Mouse (Mus musculus) midbrain, embryonic 14.5 days (tissue): ENCODE results near the gene Vrk1. TPM values are rescaled to one million over a fixed set of nuclear protein-coding genes. Genes with fewer than 3 reads are reported as not detected.

Experiments
- ATAC-seq: fragments of 200-750 bp; cut with Nextera tagmentation; 2 replicates; pipeline ENCODE4 v1.8.0; 2017; ENCODE audit warnings: moderate number of reproducible peaks, moderate library complexity; ENCODE audit not compliant: low FRiP score, low TSS enrichment
- DNase-seq: peaks from one replicate; pipeline ENCODE4 v3.0.0-alpha.2; 2015
- H3K27ac ChIP-seq: fragments of 300-500 bp; sonication (generic); replicated peaks from 2 replicates; pipeline ENCODE4 v1.5.1; 2014; ENCODE audit warnings: mild to moderate bottlenecking, low read depth, low read length, moderate library complexity
- H3K27me3 ChIP-seq: fragments of 300-500 bp; sonication (generic); 2 replicates; pipeline ENCODE4 v1.6.1; 2014; ENCODE audit warnings: low read length, control low read depth, mixed read lengths; ENCODE audit not compliant: control insufficient read depth, insufficient read depth
- H3K36me3 ChIP-seq: fragments of 300-500 bp; sonication (generic); 2 replicates; pipeline ENCODE4 v1.6.1; 2014; ENCODE audit warnings: low read length, control low read depth; ENCODE audit not compliant: control insufficient read depth, insufficient read depth
- H3K4me1 ChIP-seq: fragments of 300-500 bp; sonication (generic); 2 replicates; pipeline ENCODE4 v1.6.1; 2014; ENCODE audit warnings: mild to moderate bottlenecking, antibody characterized with exemption, low read length, control low read depth; ENCODE audit not compliant: control insufficient read depth, insufficient read depth
- H3K4me2 ChIP-seq: fragments of 300-500 bp; sonication (generic); 2 replicates; pipeline ENCODE4 v1.6.1; 2014; ENCODE audit warnings: mild to moderate bottlenecking, low read length, moderate library complexity
- H3K4me3 ChIP-seq: fragments of 300-500 bp; sonication (generic); replicated peaks from 2 replicates; pipeline ENCODE4 v1.5.1; 2014; ENCODE audit warnings: low read depth, low read length
- H3K9ac ChIP-seq: fragments of 300-500 bp; sonication (generic); replicated peaks from 2 replicates; pipeline ENCODE4 v1.6.1; 2014; ENCODE audit warnings: mild to moderate bottlenecking, low read length, moderate library complexity
- H3K9me3 ChIP-seq: fragments of 300-500 bp; sonication (generic); 2 replicates; pipeline ENCODE4 v1.6.1; 2016; ENCODE audit warnings: low read length, control low read depth, mixed read lengths; ENCODE audit not compliant: control insufficient read depth
- WGBS: fragments of 180-500 bp; shearing (Covaris S2); extraction: QIAGEN DNeasy Blood & Tissue Kit; methylation state at CpG from one replicate; pipeline ENCODE4 v1.1.7; 2014; 5-methylcytosine and 5-hydroxymethylcytosine counted together
- polyA plus RNA-seq: library from polyadenylated mRNA; unstranded; fragments of >200 nt; fragmentation: Nextera tagmentation; extraction: Ambion mirVana; gene quantifications from 2 replicates; pipeline ENCODE4 v1.2.1, GENCODE M21; 2014

The Vrk1 gene
- polyA plus RNA-seq, 1 experiment from 2014 or later, result 42.3 TPM

DNA sequence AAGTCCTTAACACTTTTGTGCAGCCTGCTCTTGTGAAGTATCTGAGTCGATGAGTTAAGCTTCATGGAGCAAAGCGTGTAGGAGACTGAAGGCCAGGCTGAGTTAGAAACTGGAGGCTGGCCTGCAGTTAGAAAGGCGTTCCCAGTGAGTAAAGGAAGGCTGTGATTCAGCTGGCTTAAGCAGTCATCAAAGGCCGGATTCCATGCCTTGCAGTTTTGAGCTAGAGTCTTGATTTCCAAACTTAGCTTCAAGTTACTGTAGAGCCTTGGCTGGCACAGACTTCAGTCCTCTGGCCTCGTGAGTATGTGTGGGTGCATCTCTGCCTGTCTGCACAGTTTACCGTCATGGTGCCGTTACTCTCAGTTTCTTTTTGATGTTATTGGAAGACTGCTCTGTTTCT is 42.2 kb downstream of the Vrk1 start:
- Histone ChIP-seq H3K27me3 (no peaks in the 10 kb centered on the region), H3K9me3 (no peaks in the 10 kb centered on the region), H3K9ac (no peak overlapping the region), H3K36me3 (no peaks in the 10 kb centered on the region), H3K4me2 (no peak overlapping the region), H3K4me1 (no peaks in the 10 kb centered on the region), H3K27ac (no peak overlapping the region), H3K4me3 (no peak overlapping the region)
- no peak for ATAC-seq
- no peak for DNase-seq
- 84% methylated on average over 7 of the region's 7 CpGs for WGBS

GRCm38 (mm10) chr12:106055799-106056198 is 45.8 kb downstream of the Vrk1 start:
- Histone ChIP-seq H3K27me3 (no peaks in the 10 kb centered on the region), H3K27ac (no peak overlapping the region), H3K4me1 (no peaks in the 10 kb centered on the region), H3K36me3 (0 out of 2 replicates have a peak, but pooled peaks cover 6% of the 10 kb centered on the region), H3K4me2 (no peak overlapping the region), H3K9me3 (no peaks in the 10 kb centered on the region), H3K9ac (no peak overlapping the region), H3K4me3 (no peak overlapping the region)
- ATAC-seq, result 0 out of 2 replicates have a peak, but pooled peaks have one; percentile 31
- peak; percentile 93 for DNase-seq
- WGBS, result 48% methylated on average over 6 of the region's 6 CpGs

GRCm38 (mm10) chr12:106059873-106060573 is 50.0 kb downstream of the Vrk1 start:
- Histone ChIP-seq H3K27ac (no peak overlapping the region), H3K9ac (no peak overlapping the region), H3K27me3 (no peaks in the 10 kb centered on the region), H3K4me1 (no peaks in the 10 kb centered on the region), H3K9me3 (no peaks in the 10 kb centered on the region), H3K4me3 (no peak overlapping the region), H3K4me2 (no peak overlapping the region), H3K36me3 (0 out of 2 replicates have a peak, but pooled peaks cover 14% of the 10 kb centered on the region)
- DNase-seq (no peak), ATAC-seq (no peak)
- WGBS, result 72% methylated on average over 12 of the region's 12 CpGs

DNA sequence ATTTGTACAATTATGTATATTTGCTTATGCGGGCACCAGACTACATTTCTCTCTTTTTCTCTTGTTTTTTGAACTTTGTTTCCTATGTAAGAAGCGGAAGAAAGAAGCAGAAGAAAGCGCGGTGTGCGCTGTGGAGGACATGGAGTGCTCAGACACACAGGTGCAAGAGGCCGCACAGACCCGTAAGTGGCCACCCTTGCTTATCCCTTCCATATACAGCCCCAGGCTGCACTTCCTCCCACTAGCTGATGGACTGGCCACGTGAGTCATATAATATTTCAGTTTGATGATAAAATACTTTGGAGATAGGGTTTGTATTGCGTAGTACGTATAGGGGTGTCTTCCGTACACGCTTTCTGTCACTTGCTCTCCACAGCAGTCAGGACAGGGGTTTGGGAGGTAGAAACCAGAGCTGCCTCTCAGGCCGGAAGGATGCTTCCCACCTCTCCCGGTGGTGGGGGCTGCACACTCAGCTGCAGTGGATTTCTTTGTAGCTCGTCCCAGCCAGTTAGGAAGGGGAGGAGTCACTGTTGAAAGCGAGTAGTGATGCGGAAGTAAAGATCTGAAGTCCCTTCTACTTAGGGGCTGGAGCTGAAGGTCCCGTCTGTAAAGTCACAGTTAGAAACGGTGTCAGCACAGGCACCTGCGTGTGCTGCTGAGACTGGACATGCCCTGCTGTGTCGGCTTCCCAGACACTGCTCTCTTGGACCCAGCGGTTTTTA is 60.6 kb downstream of the Vrk1 start:
- 0 out of 2 replicates have a peak, but pooled peaks cover 8% of the 10 kb centered on the region for H3K4me1 ChIP-seq
- whole genome bisulfite sequencing, result 69% methylated on average over 22 of the region's 22 CpGs
- ATAC-seq (no peak), DNase-seq (no peak)
- no peak overlapping the region for H3K9ac ChIP-seq
- H3K27ac ChIP-seq, result no peak overlapping the region
- 0 out of 2 replicates have a peak, but pooled peaks cover 3% of the 10 kb centered on the region for H3K36me3 ChIP-seq
- no peaks in the 10 kb centered on the region for H3K27me3 ChIP-seq
- no peak overlapping the region for H3K4me2 ChIP-seq
- H3K4me3 ChIP-seq, result no peak overlapping the region
- no peaks in the 10 kb centered on the region for H3K9me3 ChIP-seq

DNA sequence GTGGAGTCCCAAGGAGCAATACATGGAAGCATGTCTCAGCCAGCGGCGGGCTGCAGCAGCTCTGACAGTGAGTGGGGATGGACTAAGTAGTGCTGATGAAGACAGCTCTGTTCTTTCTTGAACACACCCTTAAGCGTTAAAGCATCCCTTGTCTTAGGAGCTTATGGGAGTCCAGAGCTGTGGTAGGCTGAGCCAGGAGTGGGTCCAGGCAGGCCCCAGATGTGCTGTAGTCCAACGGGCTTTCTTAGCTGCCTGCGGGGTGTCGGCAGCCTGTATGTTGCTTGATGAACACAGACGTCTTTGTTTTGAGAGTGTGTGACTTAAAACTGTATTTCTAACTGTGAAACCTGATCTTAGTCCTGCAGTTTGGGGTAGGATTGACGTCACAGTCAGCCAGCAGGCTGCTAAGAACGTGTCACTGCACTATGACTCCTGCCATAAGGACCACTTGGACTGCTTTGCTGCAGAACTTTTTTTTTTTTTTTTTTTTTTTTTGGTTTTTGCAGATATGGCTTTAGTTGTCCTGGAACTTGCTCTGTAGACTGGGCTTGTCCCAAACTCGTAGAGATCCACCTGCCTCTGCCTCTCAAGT is 61.6 kb downstream of the Vrk1 start:
- Histone ChIP-seq H3K9me3 (no peaks in the 10 kb centered on the region), H3K27ac (no peak overlapping the region), H3K27me3 (no peaks in the 10 kb centered on the region), H3K36me3 (0 out of 2 replicates have a peak, but pooled peaks cover 2% of the 10 kb centered on the region), H3K4me3 (no peak overlapping the region), H3K9ac (no peak overlapping the region), H3K4me2 (no peak overlapping the region), H3K4me1 (0 out of 2 replicates have a peak, but pooled peaks cover 8% of the 10 kb centered on the region)
- WGBS, result 71% methylated on average over 10 of the region's 10 CpGs
- DNase-seq, result no peak
- ATAC-seq, result no peak

GRCm38 (mm10) chr12:106074371-106075155 is 64.5 kb downstream of the Vrk1 start:
- no peak for DNase-seq
- H3K9ac ChIP-seq, result no peak overlapping the region
- H3K27me3 ChIP-seq, result no peaks in the 10 kb centered on the region
- H3K27ac ChIP-seq, result no peak overlapping the region
- WGBS, result 79% methylated on average over 12 of the region's 12 CpGs
- 0 out of 2 replicates have a peak, but pooled peaks cover 4% of the 10 kb centered on the region for H3K4me1 ChIP-seq
- no peaks in the 10 kb centered on the region for H3K9me3 ChIP-seq
- no peak overlapping the region for H3K4me2 ChIP-seq
- H3K4me3 ChIP-seq, result no peak overlapping the region
- 0 out of 2 replicates have a peak, but pooled peaks cover 2% of the 10 kb centered on the region for H3K36me3 ChIP-seq
- ATAC-seq, result no peak

DNA sequence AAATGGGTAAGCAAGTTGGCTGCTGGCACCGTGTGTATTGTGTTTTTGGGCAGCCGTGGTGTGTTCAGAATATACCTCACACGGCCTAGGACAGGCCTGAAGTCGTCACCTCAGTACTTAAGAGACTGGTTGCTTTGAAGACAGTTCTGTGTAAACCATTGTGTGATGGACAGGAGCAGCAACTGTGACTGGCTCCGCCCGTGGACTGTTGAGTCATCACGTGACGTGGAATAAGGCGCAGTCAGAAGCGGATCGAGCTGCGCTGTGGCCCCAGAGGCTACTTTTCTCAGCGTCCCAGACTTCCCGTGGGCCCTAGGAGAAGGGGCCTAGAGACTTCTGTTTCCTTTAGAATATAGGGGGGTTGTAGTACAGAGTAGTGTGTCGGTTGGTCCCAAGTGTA is 66.1 kb downstream of the Vrk1 start:
- ATAC-seq (no peak), DNase-seq (no peak)
- Histone ChIP-seq H3K27ac (no peak overlapping the region), H3K36me3 (0 out of 2 replicates have a peak, but pooled peaks cover 2% of the 10 kb centered on the region), H3K4me1 (peaks cover 12% of the 10 kb centered on the region), H3K4me3 (no peak overlapping the region), H3K4me2 (no peak overlapping the region), H3K27me3 (0 out of 2 replicates have a peak, but pooled peaks cover 3% of the 10 kb centered on the region), H3K9ac (no peak overlapping the region), H3K9me3 (no peaks in the 10 kb centered on the region)
- 92% methylated on average over 15 of the region's 15 CpGs for WGBS

- H3K9ac ChIP-seq, result no peak overlapping the region
- H3K27me3 ChIP-seq, result 0 out of 2 replicates have a peak, but pooled peaks cover 3% of the 10 kb centered on the region
- H3K36me3 ChIP-seq, result 0 out of 2 replicates have a peak, but pooled peaks cover 2% of the 10 kb centered on the region
- DNase-seq, result no peak
- peaks cover 31% of the 10 kb centered on the region for H3K4me1 ChIP-seq
- H3K27ac ChIP-seq, result no peak overlapping the region
- peak overlapping the region; percentile 52 for H3K4me2 ChIP-seq
- no peaks in the 10 kb centered on the region for H3K9me3 ChIP-seq
- no peak overlapping the region for H3K4me3 ChIP-seq
- ATAC-seq, result no peak
- WGBS, result 18% methylated on average over 5 of the region's 5 CpGs
These were observed 70.5 kb downstream of the Vrk1 start for GRCm38 (mm10) chr12:106080511-106080910.
